Mouse (Mus musculus): ENCODE measurements around the gene 1700025G04Rik.

DNA sequence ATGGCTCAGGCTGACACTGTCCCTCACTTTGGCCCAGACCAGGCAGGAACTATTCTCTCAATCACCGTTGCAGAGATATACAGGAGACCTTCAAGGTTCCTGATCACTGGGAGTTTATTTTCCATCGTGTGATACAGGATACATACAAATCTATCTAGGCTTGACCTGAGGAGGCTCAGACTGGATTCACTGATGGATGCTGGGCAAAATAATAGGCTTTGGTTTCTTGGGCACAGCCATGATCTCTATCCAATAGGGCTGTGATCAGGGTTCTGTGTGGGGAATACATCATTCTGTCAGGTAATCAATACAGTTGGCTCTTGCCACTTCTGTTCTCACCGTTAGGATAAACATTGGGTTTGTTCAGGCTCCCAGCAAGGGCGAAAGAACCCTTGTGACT is 194.5 kb downstream of the 1700025G04Rik start:
- TF ChIP-seq TAL1 (conservative IDR thresholded peaks at IDR 0.05; ENCODE audit: low read depth, low read length) (no peak), CTCF (IDR thresholded peaks at IDR 0.05; ENCODE audit: low read depth, low read length) (no peak)

Data from G1E (cell line).